Mouse (Mus musculus): ENCODE measurements at regions not wholly inside any gene's neighbourhood (a gene's known extent, or its start where the extent isn't known, plus 50 kb on each side); places are given as distances from the start of the nearest gene placed in this dataset.
"Not testable (repeated sequence)": the region's sequence is repeated elsewhere in the genome, so short reads cannot be mapped to it uniquely, and the experiment has no call there.

DNA sequence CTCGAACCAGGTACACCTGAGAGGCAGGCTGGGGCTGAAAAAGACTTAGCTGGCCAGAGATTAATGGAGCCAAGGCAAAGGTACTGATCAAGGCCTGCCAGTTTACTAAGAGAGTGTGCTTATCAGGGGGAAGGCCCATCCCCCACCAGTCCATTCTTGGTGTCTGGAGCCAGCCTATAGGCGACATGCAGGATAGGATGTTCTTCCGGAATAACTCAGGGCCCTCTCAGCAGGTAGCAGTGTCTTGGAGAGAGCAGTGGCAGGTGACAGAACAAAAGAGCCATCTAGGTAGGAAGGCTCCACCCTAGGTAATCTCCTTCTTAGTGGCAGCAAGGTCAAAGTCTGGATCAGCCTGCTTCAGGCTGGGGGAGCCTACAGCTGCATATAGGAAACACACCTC lies 301.8 kb downstream of the Ppp1r3a start:
- intact Hi-C loops (cut with DNase I); DNase-seq (ENCODE audit: low spot score in 2 of 2): not testable (repeated sequence)

DNA sequence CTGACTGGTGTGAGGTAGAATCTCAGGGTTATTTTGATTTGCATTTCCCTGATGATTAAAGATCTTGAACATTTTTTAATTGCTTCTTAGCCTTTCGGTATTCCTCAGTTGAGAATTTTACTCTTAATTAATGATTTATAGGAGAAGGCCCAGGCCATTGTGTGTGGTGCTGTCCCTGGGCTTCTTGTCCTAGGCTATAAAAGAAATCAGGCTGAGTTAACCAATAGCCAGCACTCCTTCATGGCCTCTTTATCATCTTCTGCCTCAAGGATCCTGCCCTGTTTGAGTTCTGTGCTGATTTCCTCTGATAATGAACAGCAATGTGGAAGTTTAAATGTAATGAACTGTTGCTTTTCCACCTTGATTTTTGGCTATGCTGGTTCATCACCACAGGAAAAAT lies 323.3 kb downstream of the Ppp1r3a start:
- intact Hi-C loops (cut with DNase I), result no loop called here
- no peak for DNase-seq (ENCODE audit: low spot score in 2 of 2)

DNA sequence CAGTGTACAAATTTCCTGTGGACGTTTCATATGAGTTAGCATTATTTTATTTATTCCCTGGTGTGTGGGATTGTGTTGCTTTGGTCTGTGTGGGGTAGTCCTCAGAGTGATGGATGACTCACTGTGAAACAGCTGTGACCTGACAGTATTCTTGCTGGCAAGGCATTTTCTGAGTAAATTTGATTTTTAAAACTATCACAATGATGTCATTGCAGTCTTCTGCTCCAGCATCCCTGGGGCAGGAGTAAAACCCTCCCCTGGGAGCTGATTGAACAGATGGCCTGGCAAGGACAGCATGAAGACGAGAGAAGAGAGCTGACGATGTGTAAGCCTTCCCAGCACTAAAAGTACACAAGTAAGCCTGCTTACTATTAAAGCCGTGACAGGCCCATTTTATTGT lies 345.3 kb downstream of the Ppp1r3a start:
- peak; percentile 26 to 54 for DNase-seq (ENCODE audit: low spot score in 2 of 2)
- intact Hi-C loops (cut with DNase I), result no loop called here

DNA sequence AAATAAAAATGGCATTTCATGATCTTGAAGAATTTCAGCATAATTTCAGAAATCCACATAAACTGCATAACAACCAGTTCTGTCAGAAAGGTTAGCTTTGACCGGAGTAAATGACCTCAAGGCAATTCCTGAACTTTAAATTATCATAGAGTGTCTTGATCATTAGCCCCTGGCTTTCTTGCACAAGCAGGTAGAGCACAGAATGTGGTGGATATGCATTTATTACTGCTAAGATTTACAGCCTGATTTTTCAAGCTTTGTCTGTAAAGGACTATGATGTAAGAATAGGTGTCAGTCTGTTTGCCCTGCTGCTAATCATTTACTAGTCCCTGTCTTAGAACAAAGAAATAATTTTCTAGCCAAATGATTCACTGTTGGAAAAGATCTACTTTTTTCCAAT lies 347.3 kb downstream of the Ppp1r3a start:
- no peak for DNase-seq (ENCODE audit: low spot score in 2 of 2)
- intact Hi-C loops (cut with DNase I), result no loop called here

DNA sequence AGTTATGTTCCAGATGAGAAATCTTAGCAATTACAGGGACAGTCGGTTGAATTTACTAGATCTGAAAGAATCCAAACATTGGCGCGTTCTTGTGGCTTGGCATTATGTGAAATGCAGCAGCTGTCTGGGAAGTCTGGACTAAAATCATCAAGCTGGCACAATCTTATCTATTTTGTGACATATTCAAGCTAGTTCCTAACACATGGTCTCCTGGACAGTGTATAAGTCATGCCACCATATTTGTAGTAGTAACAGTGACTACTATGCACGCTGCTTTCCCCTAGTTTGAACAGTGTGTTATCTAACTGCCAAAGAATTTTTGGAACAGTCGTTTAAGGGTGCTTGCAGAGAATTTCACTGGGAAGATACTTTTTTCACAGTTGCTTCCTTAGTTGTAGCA lies 396.8 kb downstream of the Ppp1r3a start:
- DNase-seq (ENCODE audit: low spot score in 2 of 2), result peak; percentile 4 to 30
- intact Hi-C loops (cut with DNase I), result no loop called here
